Mouse (Mus musculus): Measurements from ENCODE around the gene Ern1.

Gene Ern1

DNA sequence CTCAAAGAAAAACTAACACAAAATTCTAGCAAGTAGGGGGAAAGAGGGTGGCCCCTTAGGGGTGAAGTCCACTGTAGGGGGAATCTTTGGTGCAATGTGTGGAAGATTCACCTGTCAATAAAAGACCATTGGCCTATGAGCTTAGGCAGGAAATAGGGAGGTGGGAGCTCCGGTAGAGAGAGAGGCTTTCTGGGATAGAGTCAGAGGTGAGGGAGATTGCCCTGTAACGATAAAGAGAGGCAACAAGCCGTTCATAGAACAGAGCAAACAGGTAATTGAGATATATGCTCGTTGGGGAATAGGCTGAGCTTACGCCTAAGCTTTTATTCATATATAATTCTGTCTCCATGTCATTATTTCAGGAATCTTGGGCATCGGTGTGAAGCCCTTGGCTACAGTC is 100.6 kb downstream of the Ern1 start:
- DNase-seq = no peak

DNA sequence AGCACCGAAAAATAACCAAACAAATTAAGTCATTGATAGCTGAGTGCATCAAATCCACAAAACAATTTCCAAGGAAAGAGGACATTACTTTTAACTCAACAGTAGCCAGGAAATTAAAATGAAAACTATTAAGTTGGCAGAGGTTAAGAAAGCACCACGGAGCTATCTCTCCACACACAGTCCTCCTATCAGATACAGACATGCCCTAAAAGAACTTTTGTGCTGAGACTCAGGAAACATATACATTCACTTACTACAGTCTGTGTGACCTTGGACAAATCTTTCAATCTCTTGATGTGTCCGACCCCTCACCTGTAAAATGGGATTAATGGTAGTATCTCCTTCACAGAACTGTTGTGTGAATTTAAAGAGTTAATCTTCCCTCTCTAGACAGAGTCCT is 101.2 kb downstream of the Ern1 start:
- DNase-seq = no peak

DNA sequence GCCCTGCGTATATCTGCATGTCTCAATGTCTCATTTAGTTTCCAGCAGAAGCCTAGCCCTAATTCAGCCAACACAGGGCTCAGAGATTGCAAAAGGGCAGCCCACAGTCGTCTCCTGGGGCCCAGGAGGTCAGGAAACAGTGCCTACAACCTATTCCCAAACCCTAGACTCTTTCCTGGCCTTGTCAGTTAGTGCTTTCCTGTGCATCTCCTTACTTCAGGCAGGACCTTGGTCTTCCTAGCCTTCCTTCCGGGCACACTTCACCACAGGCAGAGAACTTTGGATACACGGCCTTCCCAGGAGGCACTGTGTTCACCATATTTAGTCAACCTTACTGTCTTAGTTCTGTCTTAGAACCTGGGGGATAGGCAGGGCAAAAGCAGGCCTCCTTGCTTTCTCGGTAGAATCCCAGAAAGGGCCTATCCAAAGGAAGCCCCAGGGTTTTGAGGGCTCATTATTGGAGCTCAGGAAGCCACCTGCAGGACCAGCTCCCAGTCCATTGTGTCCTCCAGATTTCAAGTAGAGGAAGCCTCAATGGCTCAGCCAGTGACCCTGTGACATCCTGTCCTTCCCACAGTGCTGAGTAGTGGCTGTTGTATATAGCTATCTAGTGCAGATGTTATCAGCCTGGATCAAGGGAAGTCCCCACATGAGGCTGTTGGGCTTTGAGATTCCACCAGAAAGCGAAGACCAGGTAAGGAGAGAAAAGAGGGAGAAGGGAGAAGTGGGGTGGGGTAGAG is 104.4 kb downstream of the Ern1 start:
- no peak for DNase-seq

DNA sequence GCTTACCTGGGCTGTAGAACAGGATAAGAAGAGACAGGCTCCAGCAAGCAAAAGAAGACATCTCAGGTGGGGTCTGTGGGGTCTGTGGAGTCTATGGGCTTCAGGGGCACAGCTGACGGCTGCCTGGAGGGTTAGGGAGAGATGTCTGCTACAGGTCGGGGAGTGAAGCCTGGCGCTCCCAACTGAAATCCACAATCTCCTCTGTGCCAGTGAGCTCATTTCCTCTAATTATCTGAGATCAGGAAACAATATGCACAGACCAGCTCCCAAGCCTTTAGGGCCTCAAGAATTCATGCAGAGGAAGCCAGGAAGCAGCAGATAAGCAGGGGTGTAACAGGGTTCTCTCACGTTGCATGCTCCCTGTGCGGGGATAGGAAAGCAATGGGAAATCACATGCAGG is 105.2 kb downstream of the Ern1 start:
- DNase-seq = no peak

DNA sequence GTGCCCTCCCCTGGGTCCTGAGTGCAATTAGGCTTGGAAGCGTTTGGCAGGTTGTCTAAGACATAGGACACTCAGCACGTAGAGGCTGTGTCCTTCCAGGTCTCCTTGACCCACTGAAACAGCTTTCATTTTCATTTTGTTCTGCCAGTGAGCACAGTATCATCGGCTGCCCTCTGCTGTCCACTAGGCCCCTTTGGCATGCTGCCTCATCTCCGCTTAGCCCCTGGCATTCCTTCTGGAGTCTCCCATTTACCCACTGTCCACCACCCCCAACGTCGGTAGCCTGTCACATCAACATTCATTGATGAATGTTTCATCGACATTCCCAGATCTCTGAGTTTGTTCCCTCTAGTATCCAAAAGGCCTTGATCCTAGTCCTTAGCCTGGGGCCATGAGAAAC is 105.8 kb downstream of the Ern1 start:
- DNase-seq = no peak

DNA sequence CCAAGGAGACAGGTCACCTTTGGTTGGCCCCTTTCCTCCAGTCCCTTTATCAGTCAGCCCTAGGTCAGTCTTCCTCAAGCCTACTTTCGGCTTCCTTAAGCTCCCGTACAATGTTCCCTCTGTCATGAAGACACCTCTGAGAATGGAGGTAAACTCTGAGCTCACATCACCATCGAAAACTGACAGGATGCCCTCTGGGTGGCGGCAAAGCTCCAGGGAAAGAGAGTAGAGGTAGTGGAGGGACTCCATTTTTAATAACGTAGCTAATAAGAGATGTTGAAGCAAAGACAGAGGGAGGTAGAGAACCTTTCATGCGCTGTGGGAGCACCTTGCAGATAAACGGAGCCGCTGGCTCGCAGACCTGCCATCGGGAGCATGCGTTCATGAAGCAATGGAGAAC is 106.6 kb downstream of the Ern1 start:
- DNase-seq = no peak

DNA sequence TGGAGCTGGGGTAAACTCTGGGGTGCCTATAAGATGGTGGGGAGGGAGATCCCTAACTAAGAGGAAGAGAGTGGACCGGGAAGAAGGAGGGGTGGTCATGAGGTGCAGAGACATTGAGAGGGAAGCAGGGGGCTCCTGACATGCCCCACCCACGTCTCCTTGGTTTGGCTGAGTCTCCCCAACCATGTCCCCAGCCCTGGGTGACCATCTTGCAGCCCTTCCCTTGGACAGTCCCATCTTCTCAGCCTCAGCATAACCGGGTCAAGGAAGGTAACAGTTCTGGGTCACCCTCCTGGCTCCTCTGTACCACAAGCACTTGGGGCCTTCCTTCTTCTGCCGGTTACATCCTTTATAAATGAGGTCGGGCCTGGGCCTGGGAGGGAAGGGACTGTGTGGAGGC is 112.7 kb downstream of the Ern1 start:
- no peak for DNase-seq

DNA sequence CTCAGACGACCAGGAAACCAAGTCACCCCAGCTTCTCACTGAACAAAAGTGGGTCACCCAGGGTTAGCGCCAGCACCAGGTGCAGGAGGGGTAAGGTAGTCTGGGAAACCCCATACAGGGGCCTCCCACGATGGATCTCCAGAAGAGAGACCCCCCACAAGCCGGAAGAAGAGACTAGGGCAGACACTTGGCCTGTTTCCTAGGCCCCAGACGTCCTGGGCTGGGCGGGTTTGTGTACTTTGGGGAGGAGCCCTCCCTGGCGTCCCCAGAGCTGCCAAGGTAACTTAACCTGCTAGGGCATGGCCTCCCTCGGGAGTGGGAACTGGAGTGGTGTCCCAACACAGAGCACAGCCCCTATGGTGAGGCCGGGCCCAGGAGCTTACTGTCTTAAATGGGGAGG is 113.1 kb downstream of the Ern1 start:
- DNase-seq = no peak

DNA sequence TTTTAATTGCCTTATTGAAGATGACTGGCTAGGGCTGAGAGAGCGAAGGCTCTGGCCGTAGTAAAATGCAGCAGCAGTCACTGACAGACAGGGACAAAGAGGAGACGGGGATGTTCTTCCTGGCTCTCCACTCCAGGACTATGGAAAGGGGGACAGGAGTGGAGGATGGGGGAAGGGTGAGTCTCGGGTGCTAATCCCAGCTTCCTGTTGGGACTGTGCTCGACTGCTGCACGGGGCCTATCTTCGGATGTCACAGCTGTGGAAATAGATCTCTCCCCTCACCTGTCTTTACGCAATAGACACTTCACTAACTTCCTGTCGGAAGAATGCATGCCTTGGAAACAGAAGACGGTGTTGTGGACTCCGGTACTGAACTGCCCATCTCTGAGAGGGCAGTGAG is 113.7 kb downstream of the Ern1 start:
- DNase-seq = no peak

DNA sequence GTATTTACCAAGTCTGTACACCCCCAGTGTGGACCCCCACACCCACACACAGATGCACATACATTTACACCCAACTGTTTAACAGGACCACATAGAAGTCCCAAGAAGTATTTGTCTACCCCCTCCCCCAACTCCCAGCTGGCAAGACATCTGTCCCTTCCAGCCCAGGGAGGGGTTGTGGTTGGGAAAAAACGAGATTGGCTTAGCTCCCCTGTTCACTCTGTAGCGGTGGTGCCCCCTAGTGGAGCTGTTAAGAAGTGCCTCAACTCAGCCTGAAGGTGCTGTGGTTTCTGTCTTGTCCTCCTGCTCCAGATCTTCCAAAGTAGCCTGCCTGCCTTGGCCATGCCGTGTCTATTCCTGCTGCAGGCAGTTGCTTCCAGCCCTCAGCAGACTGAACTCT is 121.3 kb downstream of the Ern1 start:
- DNase-seq = peak; percentile 84

DNA sequence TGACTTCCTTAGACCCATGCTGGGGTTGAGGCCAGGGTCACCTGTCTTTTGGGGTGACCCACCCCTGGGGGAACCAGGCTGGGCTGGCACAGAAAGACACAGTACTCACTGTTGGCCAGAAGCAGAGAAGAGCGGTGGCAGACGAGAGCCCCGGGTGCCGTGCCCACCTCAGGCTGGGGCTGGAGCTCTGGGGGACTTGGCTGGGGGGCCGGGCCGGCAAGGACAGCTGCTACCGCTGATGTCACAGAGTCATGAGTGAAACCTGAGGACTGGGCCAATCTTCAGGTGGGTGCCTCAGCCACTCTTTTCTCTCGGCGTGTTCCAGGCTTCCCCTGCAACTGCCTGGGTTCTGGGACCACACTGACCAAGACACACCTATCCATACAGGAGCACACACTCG is 122.3 kb downstream of the Ern1 start, which contains the start of gene Prr29:
Prr29 (plus strand) TSS at position 107 of the 400 bp plus-strand sequence.
- no peak for DNase-seq

DNA sequence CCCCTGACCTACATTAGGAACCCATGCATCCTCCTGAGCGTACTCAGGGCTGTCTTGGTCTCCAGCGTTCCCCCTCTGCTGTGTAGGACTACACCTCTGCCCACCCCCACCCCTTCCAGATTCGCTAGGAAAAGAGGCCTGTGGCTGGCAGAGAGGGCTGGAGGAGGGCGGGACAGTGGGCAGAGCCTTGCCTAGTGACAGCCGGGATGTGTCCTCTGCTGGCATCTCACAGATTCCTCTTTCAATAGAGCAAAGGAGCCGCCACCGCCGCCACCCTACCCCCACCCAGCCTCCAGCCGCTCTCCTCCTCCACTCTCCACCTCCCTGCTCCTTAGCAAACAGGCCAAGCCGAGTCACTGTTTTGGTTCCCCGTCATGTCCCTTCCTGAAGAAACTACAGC is 122.9 kb downstream of the Ern1 start:
- DNase-seq = peak; percentile 25

DNA sequence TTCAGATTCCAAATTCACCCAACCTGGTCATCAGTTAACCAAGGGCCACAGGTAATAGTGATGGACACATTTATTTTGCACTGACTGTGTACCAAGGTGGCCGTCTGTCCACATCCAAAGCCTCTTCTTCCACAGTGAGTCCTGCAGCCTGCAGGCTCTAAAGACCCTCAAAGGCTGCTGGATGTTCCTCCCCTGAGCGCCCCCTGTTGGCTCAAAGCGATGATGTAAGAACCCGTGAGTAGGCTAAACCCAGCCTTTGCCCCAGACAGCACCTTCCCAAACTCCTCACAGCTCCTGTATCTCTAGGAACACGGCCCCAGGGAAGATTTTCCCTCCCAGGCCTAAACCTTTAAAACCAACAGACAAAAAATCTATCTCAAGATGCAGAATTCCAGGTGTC is 128.3 kb downstream of the Ern1 start:
- no peak for DNase-seq

DNA sequence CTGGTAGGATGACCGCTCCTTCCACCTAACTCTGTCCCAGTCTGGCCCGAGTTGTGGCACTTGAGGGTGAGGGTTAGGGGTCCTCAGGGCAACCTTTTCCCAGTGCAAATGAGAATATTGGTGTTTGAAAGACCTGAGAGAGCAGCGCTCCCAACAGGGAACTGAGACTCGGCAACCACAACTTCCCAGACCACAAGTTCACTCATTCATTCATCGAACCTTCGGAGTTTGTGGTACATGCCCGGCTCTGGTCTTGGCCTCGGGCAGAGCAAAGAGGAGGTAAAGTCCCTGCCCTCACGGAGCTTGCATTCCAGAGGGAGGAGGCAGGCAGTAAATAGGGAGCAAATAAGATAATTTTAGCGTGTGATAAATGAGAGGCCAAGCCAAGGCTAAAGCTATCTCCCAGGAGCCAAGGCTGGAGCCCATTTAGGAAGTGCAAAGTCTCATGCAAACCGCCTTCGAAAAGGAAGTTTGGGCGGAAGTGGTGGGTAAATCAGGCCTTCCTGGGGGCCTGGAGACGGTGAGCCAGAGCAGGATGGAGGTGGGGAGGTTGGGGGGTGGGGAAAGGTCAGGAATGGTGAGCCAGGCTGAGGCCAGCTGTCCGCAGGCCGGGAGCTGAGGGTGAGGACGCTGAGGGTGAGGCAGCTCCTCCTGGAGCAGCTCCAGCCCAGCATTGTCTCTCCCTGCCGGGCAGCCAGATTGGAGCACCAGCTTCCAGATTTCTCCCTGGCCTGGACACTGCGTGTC is 132.1 kb downstream of the Ern1 start:
- DNase-seq = no peak

DNA sequence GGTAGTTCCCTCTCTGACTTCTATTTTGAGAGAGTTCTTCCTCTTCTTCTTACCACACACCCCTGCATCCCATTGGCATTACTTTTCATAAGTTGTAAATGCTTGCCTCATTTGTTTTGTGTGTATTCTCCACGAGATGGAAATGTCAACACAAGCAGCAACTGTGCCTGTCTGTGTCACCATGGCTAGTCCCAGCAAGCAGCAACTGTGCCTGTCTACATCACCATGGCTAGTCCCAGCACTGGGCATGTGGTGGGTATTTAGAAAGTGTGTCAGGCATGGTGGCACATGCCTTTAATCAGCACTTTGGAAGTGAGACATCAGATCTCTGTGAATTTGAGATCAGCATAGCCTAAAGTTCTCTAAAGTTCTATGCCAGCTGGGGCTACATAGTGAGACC is 133.5 kb downstream of the Ern1 start:
- no peak for DNase-seq

DNA sequence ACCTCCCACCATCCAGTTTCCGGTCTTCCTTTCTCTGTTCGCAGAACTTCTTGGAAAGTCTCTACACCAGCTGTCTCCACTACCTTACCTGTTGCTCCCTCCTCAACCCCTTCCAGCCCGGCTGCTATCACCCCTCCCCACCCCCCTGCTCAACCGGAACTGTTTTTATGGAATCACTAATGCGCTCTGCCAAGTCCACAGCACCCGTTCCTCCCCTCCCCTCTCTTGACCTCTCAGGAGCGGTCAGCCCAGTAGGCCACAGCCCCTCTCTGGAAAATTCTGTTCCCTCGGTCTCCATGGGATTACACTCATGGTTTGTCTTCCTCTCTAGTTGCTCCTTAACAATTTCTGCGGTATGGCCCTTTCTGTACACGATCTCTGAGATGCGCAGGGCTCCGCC is 134.5 kb downstream of the Ern1 start, which contains the start of gene Scn4a:
Scn4a (minus strand) TSS at position 101 of the 400 bp plus-strand sequence.
- no peak for DNase-seq

DNA sequence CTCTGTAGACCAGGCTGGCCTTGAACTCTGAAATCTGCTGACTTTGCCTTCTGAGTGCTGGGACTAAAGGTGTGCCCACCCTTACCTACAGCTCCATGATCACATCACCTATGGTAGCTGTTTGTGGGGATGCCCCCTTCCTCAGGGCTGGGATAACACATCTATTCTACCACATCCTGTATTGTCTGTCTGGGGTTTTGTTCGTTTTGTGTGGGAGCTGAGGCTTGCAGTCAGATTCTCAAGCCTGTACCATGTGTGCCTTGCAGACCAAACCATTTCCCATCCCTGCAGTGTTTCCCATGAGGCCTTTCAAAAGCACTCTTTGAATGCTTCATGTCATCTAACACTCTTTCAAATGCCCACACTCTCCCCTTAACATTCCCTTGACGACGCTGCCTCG is 135.7 kb downstream of the Ern1 start:
- no peak for DNase-seq

DNA sequence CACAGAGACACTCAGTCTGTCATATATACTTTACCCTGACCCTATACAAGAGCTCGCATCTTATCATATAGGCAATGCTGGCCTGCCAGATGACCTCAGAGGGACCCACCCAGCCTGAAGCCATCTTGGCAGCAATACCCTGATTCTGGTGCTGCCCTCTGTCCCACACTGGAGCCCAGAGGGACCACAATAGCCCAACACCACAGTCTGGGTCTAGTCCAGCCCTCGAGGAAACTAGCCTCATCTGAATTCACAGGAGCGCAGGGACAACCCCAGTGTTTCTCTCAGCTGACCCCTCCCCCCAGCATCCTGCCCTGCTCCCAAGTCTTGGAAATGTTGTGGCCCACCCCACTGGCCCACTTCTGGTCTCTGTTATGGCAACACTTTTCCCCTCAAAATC is 136.4 kb downstream of the Ern1 start:
- no peak for DNase-seq

DNA sequence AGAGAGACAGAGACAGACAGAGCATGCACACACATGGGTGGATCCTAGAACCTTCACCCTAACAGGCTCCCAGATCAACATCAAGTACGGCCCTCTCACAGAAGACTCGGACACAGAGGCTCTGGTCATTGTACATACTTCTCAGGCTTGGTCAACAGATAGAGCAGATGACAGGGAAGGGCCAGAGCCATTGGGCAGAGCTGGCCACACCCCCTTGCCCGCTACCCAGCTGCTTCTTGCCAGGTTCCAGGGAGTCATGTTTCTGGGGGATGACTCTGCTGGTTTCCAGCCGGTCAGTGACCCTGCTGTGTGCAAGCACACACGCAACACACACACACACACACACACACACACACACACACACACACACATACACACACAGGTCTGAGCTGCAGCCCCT is 136.8 kb downstream of the Ern1 start:
- no peak for DNase-seq

DNA sequence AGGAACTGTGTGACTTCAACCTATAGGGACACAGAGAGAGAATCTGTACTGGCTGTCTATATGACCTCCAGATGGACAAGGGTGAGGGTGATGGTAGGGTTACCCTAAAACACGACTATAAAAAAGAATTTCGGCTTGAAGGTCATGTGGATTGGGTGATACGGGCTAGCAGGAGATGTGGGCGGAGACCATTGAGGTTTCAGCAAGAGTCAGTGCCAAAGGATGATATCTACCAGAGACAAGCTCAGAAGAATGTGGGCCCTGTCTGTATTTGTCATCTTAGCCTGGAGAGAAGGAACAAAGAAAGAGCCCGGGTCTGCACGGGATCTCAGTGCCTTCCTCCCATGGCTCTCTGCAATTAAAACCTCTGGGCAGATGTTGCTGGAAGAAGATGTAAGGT is 137.9 kb downstream of the Ern1 start:
- no peak for DNase-seq

DNA sequence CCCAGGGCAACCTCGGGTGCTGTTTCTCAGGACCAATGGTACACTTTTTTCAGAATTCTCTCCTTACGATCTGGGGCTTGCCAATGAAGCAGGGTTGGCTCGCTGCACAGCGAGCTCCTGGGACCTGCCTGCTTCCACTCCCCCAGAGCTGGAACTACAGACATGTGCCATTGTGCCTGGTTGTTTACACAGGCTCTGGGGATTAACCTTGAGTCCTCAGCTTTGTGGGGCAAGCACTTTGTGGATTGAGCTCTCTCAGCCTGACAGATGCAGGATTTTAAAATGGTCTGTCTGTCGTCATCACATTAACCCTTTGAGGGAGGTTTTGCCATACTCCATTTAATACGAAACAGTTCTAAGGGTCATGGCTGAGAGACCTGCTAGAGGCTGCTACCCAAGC is 142.7 kb downstream of the Ern1 start:
- no peak for DNase-seq
